Mouse (Mus musculus) layer of hippocampus, adult 9-11 months (tissue): ENCODE measurements around the gene Sptbn4.
"Not testable (repeated sequence)": the region's sequence is repeated elsewhere in the genome, so short reads cannot be mapped to it uniquely, and the experiment has no call there.

Experiments used
- DNase-seq: peaks from one replicate; pipeline ENCODE4 v3.0.0; 2022

The Sptbn4 gene

GRCm38 (mm10) chr7:27447419-27448286, at the start of gene Sptbn4, which contains the start of gene Blvrb:
TSS of gene Sptbn4 (minus strand) at chr7:27447686.
TSS of gene Blvrb (plus strand) at chr7:27447978.
- peak; percentile 100 for DNase-seq

DNA sequence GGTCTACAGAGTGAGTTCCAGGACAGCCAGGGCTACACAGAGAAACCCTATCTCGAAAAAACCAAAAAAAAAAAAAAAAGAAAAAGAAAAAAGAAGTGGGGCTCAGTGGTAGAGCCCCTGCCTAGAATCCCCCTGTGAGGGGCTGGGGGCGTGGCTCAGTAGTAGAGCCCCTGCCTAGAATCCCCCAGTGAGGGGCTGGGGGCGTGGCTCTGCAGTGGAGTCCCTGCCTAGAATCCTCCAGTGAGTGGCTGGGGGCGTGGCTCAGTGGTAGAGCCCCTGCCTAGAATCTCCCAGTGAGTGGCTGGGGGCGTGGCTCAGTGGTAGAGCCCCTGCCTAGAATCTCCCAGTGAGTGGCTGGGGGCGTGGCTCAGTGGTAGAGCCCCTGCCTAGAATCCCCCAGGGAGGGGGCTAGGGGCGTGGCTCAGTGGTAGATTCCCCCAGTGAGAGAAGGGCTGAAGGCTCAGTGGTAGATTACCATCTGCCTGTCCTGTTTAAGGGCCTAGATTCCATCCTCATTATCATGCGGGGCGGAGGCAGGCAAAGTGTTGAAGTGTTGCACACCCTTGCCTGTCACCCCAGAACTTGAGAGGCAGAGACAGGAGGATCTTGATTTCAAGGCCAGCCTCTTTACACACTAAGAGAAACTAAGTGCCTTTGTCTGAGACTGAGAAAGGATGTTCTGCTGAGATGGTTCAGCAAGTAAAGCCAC, 47.3 kb upstream of the Sptbn4 start:
- not testable (repeated sequence) for DNase-seq

DNA sequence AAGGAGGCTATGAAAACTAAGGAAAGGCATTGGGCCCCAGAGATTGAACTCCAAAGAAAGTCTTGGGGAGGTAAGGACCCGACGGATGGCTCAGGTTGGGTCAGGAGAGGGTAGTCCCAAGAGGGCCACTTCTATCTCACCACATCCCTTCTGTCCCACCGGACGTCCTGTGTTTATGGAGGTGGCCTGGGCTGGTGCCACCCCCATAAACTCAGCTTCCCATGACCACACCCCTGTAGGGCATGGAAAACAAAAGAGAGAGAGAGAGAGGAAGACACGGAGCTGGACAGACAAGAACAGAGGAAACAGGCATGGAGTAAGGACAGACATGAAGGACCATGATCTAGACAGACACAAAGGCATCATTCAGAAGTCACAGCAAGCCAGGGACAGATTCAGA, 46.0 kb upstream of the Sptbn4 start:
- DNase-seq, result no peak

DNA sequence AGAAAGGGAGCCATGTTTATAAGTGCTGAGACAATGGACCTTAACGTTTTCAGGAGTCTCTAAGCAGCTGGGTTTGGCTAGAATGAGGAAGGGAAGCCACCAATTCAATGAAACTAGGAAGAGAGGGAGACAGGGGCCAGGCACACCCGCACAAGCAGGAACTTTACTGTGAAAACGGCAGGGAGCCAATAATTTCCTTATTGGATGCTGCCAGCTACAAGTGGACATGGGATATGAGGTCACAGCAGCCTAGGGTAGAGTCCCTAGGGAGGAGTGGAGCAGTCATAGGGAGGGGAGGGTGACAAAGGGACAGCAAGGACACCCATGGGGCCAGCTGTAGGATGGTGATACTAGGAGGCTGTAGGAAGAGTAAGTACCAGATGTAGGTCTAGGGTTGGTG, 45.5 kb upstream of the Sptbn4 start:
- DNase-seq, result no peak

- DNase-seq, result no peak
Measured at GRCm38 (mm10) chr7:27491856-27492255, 44.4 kb upstream of the Sptbn4 start.

DNA sequence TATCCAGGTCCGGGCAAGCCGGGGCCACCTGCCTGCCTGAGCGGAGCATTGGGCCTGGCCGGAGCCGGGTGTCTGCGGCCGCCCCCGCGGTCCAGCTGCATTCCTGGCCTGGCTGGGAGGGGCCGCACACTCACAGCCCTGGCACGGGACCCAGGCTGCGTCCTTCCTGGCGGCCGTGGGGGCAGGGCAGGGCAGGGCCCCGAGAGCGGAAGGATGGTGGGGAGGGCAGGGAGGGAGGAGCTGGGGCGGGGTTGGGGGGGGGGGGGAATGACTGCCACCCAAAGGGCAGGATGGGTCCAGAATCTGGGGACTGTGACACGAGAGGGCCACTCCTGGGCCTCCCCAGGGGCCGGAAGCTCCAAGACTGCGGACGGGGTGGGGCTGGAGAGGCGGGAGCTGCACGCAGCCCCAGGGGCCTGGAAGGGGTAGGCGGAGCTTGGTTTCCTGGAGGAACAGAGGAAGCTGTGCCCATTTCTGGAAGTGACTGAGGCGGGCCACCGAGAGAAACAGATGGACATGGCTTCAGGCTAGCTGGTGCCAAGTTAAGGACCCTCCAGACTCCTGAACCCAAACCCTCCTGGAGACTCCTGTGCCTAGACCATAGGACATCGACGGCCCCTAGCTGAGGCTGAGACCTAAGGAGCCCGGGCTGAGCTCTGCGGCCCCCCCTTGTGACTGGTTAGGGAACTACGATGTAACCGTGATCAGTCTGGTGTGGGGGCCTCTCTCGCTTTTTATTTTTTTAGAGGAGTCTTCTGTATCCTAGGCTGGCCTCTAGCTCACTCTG, 43.2 kb upstream of the Sptbn4 start:
- DNase-seq, result peak; percentile 91

DNA sequence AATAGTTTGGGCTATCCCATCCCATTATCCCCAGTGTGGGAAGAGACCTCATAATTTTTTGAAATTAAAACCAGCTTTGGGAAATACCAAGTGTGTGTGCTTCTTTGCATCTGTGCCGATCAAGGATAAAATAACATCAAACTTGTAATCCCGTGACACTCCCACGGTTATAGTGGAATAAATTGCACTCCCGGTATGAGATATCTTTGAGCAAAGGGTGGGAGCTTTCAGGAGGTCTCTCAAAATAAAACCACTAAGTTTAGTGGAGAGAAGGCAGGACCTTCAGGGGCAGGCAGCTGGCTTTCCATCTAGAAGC, 42.7 kb upstream of the Sptbn4 start:
- no peak for DNase-seq

- no peak for DNase-seq
Measured at GRCm38 (mm10) chr7:27489270-27489869, 41.9 kb upstream of the Sptbn4 start.

DNA sequence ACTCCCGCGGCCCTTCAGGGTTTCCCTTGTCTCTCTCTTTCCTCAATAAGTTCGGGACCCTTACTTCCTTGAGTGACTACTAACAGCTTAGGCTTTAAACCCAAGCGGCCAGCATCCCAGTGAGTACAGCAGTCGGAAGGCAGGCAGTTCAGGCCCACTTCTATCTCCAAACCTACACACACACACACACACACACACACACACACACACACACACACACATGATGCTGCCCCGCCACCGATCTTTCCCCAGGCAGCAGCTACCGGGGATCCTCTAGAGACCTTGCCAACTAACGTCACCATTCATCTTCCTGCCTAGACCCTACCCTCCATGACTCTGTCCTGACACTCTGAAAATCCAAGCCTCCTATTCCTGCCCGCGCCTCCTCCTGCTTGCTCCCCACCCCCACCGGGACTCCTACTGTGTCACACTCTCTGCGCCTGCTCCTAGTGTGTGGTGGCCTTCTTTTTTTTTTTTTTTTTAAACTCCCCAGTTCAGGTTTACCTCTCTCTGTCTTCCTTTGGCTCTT, 40.3 kb upstream of the Sptbn4 start:
- peak; percentile 71 for DNase-seq

- peak; percentile 100 for DNase-seq
Measured at GRCm38 (mm10) chr7:27486770-27487697, 39.5 kb upstream of the Sptbn4 start, which contains the start of gene Sertad1. TSS of gene Sertad1 (plus strand) at chr7:27486910.

GRCm38 (mm10) chr7:27486102-27486769, 38.8 kb upstream of the Sptbn4 start:
- DNase-seq, result no peak

DNA sequence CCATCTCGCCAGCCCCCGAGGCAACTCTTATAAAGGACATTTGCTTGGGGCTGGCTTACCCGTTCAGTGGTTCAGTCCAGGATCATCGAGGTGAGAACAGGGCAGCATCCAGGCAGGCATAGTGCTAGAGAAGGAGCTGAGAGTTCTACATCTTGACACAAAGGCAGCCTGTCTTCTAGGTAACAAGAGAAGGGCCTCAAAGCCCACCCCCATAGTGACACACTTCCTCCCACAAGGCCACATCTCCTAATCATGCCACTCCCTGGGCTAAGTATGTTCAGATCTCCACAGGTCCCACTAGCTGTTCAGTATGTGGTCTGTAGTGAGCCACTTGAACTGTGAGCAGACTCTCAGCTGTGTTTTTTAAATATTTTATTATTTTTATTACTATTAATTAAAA, 36.4 kb upstream of the Sptbn4 start:
- DNase-seq, result no peak

GRCm38 (mm10) chr7:27481627-27481969, 34.1 kb upstream of the Sptbn4 start:
- peak; percentile 82 for DNase-seq

GRCm38 (mm10) chr7:27480927-27481626, 33.6 kb upstream of the Sptbn4 start:
- no peak for DNase-seq

GRCm38 (mm10) chr7:27480506-27480905, 33.0 kb upstream of the Sptbn4 start:
- no peak for DNase-seq

GRCm38 (mm10) chr7:27479750-27480149, 32.3 kb upstream of the Sptbn4 start:
- DNase-seq, result no peak

DNA sequence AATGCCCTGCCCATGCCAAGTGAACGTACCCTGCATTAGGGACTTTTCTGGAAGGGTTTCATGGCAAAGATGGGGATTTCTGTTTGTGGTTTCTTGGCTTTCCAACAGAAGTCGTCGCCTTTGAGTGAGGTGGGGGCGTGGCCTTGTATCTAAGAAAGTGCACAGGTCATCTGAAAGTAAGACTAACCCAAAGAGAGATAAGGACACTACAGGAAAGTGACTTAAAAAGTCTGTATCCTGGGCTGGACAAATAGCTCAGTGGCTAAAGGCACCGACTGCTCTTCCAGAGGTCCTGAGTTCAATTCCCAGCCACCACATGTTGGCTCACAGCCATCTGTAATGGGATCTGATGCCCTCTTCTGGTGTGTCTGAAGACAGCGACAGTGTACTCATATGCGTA, 31.1 kb upstream of the Sptbn4 start:
- DNase-seq, result no peak

DNA sequence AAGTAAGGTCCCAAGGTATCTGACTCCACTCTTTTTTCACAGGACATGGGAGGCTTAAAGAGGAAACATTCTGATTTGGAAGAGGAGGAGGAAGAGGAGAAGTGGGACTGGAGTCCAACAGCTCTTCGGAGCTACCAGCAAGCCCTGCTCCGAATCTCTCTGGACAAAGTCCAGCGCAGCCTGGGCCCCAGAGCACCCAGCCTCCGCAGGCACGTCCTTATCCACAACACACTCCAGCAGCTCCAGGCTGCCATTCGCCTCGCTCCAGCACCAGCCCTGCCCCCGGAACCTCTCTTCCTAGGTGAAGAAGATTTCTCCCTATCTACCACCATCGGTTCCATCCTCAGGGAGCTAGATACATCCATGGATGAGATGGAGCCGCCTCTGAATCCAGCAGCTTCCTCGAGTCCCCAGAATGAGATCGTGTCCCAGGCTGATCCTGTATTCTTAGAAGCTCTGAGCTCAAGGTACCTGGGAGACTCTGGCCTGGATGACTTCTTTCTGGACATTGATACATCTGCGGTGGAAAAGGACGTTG, 28.7 kb upstream of the Sptbn4 start:
- no peak for DNase-seq

DNA sequence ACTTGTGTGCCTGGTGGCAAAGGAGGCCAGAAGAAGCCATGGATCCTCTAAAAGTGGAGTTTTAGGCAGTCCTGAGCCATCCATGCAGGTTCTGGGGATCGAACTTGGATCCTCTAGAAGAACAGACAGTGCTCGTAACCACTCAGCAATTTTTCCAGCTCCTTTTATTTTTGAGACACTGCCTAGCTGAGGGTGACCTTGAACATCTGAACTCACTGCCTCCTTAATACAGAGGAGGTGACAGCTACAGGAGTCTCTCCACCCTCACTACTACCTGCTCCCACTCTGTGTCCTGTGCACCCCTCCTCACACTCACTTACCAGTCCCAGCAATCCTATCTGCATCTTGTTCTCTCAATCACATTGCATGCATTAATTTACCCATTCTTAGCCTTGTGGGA, 28.1 kb upstream of the Sptbn4 start:
- no peak for DNase-seq

DNA sequence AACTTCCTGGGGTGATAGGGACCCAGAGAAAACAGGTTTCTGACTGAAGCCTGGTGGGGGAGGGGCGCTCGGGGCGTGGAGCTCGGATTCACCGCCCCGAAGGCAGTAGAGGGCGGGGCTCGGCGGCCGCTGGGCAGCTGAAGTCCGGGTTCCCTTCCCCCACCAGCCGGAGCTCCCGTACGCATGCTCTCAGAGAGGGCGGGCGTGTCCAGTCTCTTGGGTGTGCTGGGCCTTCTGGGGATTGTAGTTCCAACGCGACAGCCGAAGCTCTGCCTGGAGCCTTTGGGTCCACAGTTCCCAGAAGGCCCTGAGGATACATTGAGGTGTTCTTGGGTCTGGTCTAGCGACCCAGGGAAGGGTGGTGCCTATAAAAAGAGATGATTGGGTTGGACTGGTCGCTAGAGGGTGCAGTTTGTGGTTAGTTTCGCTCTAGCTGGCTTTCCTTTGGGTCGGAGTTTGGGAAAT, 27.0 kb upstream of the Sptbn4 start:
- DNase-seq, result peak; percentile 99
